9 mouse cellular contexts compared by ENCODE assay signal in genomic region chr2:38355731-38356427, GRCm38 (mm10). TPM values are rescaled to one million over a fixed set of nuclear protein-coding genes. Genes with fewer than 3 reads are reported as not detected.
A peak's percentile ranks its signal among the peaks of the same experiment; 100 is the strongest.
DNase-seq lines count a peak whose midpoint lies in the region; ATAC-seq lines count a peak whose summit lies in the region.
"Had no signal": no experiment of that assay in that cellular context is flagged by ENCODE, and none has a peak within 500 bp of the region (broad histone marks: within the 10 kb centered on the region; RNA-seq: fewer than 3 reads in every experiment).

No protein-coding gene starts in this region.

- peaks cover 23% of the 10 kb centered on the region for H3K27me3 ChIP-seq in forebrain, embryonic 11.5 days (ENCODE audit: control insufficient read depth, insufficient read depth, low read length)
- peaks cover 100% of the 10 kb centered on the region for H3K27me3 ChIP-seq in liver, embryonic 12.5 days (replicated peaks)

- H3K4me3 ChIP-seq in forebrain, embryonic 11.5 days (ENCODE audit: low read depth, low read length): peak overlapping the region; percentile 93
- H3K4me3 ChIP-seq in liver, embryonic 12.5 days: peak overlapping the region; percentile 31

- intact Hi-C loops in heart, postnatal 10 days (cut with DNase I): no loop called here
- intact Hi-C loops in left cerebral cortex, postnatal 10 days (cut with DNase I): loop anchor here (10.0 kb wide), 1 partner anchor 541 kb away; no protein-coding TSS in a partner anchor

- no peaks in the 10 kb centered on the region for H3K9me3 ChIP-seq in forebrain, embryonic 11.5 days (ENCODE audit: control insufficient read depth, low read length)
- H3K9me3 ChIP-seq in liver, embryonic 12.5 days (replicated peaks): no peaks in the 10 kb centered on the region

- WGBS in forebrain, embryonic 11.5 days: 2% methylated on average over 19 of the region's 19 CpGs
- WGBS in liver, embryonic 12.5 days (ENCODE audit: insufficient replicate concordance): 3% methylated on average over 19 of the region's 19 CpGs

- no peak for ATAC-seq in forebrain, embryonic 11.5 days (replicated peaks; ENCODE audit: low FRiP score)
- ATAC-seq in liver, embryonic 12.5 days: no peak
- ATAC-seq: inflammation-experienced regulatory T-cells, adult 6 months had no signal

- peak overlapping the region; percentile 99 for H3K9ac ChIP-seq in forebrain, embryonic 11.5 days (ENCODE audit: low read length)
- peak overlapping the region; percentile 41; the same call in 1 of the 2 replicates for H3K9ac ChIP-seq in liver, embryonic 12.5 days

- peaks cover 19% of the 10 kb centered on the region for H3K4me1 ChIP-seq in forebrain, embryonic 11.5 days (replicated peaks; ENCODE audit: control insufficient read depth, insufficient read depth, low read length)
- H3K4me1 ChIP-seq in liver, embryonic 12.5 days: peaks cover 18% of the 10 kb centered on the region

- peak overlapping the region; percentile 85 for H3K4me2 ChIP-seq in forebrain, embryonic 11.5 days (ENCODE audit: low read depth, low read length, severe bottlenecking)
- H3K4me2 ChIP-seq in liver, embryonic 12.5 days: peak overlapping the region; percentile 45

- peak overlapping the region; percentile 97 for H3K27ac ChIP-seq in forebrain, embryonic 11.5 days (ENCODE audit: low read depth, low read length)
- no peak overlapping the region for H3K27ac ChIP-seq in liver, embryonic 12.5 days

- peak; percentile 43 to 52 for DNase-seq in heart, postnatal 10 days
- DNase-seq in heart, postnatal 4 days: no peak
- peak; percentile 49 for DNase-seq in R1 (ENCODE audit: low read depth, low spot score)
- DNase-seq in forebrain, embryonic 11.5 days (ENCODE audit: low spot score): no peak
- DNase-seq in layer of hippocampus, adult 8-10 months (ENCODE audit: low spot score in 2 of 2): no peak
- no peak for DNase-seq in spleen, adult 12 weeks (ENCODE audit: low spot score)
- no peak for DNase-seq in left cerebral cortex, postnatal 10 days (ENCODE audit: extremely low spot score in 1 of 2, low spot score in 2 of 2)

- H3K36me3 ChIP-seq in forebrain, embryonic 11.5 days (ENCODE audit: control insufficient read depth, insufficient read depth, low read length): peaks cover 9% of the 10 kb centered on the region; the same call in 1 of the 2 replicates
- H3K36me3 ChIP-seq in liver, embryonic 12.5 days: no peaks in the 10 kb centered on the region

RNA-seq across cellular contexts. Expression of gene Lhx2, which starts 16.8 kb away (rescaled TPM):
- under 1 TPM in 1 of 2 experiments, not detected in 1; 0.15 TPM for total RNA-seq in heart, postnatal 10 days (2021)
- 1 to 10 TPM in 1 of 2 experiments, under 1 TPM in 1; 0.29 to 1.2 TPM for total RNA-seq in heart, postnatal 4 days (2021)
- polyA plus RNA-seq in forebrain, embryonic 11.5 days (2014; fragmentation: Nextera tagmentation; extraction: Ambion mirVana): 175 and 195 TPM in 2 replicates
- polyA plus RNA-seq in liver, embryonic 12.5 days (2016; fragmentation: Nextera tagmentation; extraction: Ambion mirVana): 8.2 and 8.6 TPM in 2 replicates
- 10 to 100 TPM; 67.2 to 84.6 (median 74.4) TPM for total RNA-seq in layer of hippocampus, adult 8-10 months (2022)
- total RNA-seq in left cerebral cortex, postnatal 10 days (2021): 10 to 100 TPM; 76.1 to 77.7 TPM

Comparison
In these comparisons a context has a peak if more than half of its experiments do, and no peak if none do; other contexts are left out.
1. DNase-seq: peak in heart, postnatal 10 days (2 of 2) and R1 (single experiment); none in heart, postnatal 4 days (single experiment), forebrain, embryonic 11.5 days (single experiment), layer of hippocampus, adult 8-10 months (0 of 2), spleen, adult 12 weeks (single experiment) and left cerebral cortex, postnatal 10 days (0 of 2).
2. RNA of gene Lhx2, which starts 16.8 kb away (total RNA-seq): 67.2 to 84.6 TPM in layer of hippocampus, adult 8-10 months and 76.1 to 77.7 TPM in left cerebral cortex, postnatal 10 days; 0.29 to 1.2 TPM in heart, postnatal 4 days and 0.15 TPM in heart, postnatal 10 days; every median in the first group is over 10 times any median in the second.